Mouse (Mus musculus): ENCODE data around the gene Tmem139.

The Tmem139 gene

GRCm38 (mm10) chr6:42261524-42262170, at the start of gene Tmem139:
TSS of gene Tmem139 (plus strand) at chr6:42261970.
- DNase-seq (ENCODE audit: extremely low read depth, low read depth) = no peak

GRCm38 (mm10) chr6:42215028-42215427, 46.7 kb upstream of the Tmem139 start, which contains the start of gene Tas2r144:
TSS of gene Tas2r144 (plus strand) at chr6:42215328.
- no peak for DNase-seq (ENCODE audit: extremely low read depth, low read depth)

- no peak for DNase-seq (ENCODE audit: extremely low read depth, low read depth)
These were observed 39.5 kb upstream of the Tmem139 start for GRCm38 (mm10) chr6:42222286-42222685.

- DNase-seq (ENCODE audit: extremely low read depth, low read depth) = no peak
These were observed 36.7 kb upstream of the Tmem139 start for GRCm38 (mm10) chr6:42225046-42225445.

GRCm38 (mm10) chr6:42227240-42228101, 34.3 kb upstream of the Tmem139 start:
- peak; percentile 41 for DNase-seq (ENCODE audit: extremely low read depth, low read depth)

GRCm38 (mm10) chr6:42229610-42230009, 32.2 kb upstream of the Tmem139 start:
- no peak for DNase-seq (ENCODE audit: extremely low read depth, low read depth)

GRCm38 (mm10) chr6:42231191-42231590, 30.6 kb upstream of the Tmem139 start:
- DNase-seq (ENCODE audit: extremely low read depth, low read depth) = no peak

GRCm38 (mm10) chr6:42237276-42237805, 24.4 kb upstream of the Tmem139 start:
- DNase-seq (ENCODE audit: extremely low read depth, low read depth) = no peak

GRCm38 (mm10) chr6:42241311-42242045, 20.3 kb upstream of the Tmem139 start:
- no peak for DNase-seq (ENCODE audit: extremely low read depth, low read depth)

GRCm38 (mm10) chr6:42245711-42246353, 15.9 kb upstream of the Tmem139 start, which contains the start of gene Gstk1:
TSS of gene Gstk1 (plus strand) at chr6:42245935.
- peak; percentile 93 for DNase-seq (ENCODE audit: extremely low read depth, low read depth)

GRCm38 (mm10) chr6:42247173-42247572, 14.6 kb upstream of the Tmem139 start:
- DNase-seq (ENCODE audit: extremely low read depth, low read depth) = peak; percentile 35

GRCm38 (mm10) chr6:42247981-42248380, 13.8 kb upstream of the Tmem139 start:
- DNase-seq (ENCODE audit: extremely low read depth, low read depth) = no peak

- no peak for DNase-seq (ENCODE audit: extremely low read depth, low read depth)
These were observed 10.0 kb upstream of the Tmem139 start for GRCm38 (mm10) chr6:42251791-42252190.

GRCm38 (mm10) chr6:42253103-42253502, 8.7 kb upstream of the Tmem139 start:
- no peak for DNase-seq (ENCODE audit: extremely low read depth, low read depth)

GRCm38 (mm10) chr6:42257303-42257863, 4.4 kb upstream of the Tmem139 start:
- DNase-seq (ENCODE audit: extremely low read depth, low read depth) = peak; percentile 60

GRCm38 (mm10) chr6:42260430-42260829, 1.3 kb upstream of the Tmem139 start:
- no peak for DNase-seq (ENCODE audit: extremely low read depth, low read depth)

- DNase-seq (ENCODE audit: extremely low read depth, low read depth) = peak; percentile 96
These were observed 3.0 kb downstream of the Tmem139 start, which contains the start of gene Casp2 for GRCm38 (mm10) chr6:42264626-42265312. TSS of gene Casp2 (plus strand) at chr6:42264985.

- peak; percentile 49 for DNase-seq (ENCODE audit: extremely low read depth, low read depth)
These were observed 3.9 kb downstream of the Tmem139 start for GRCm38 (mm10) chr6:42265391-42266330.

GRCm38 (mm10) chr6:42270817-42271216, 9.0 kb downstream of the Tmem139 start:
- DNase-seq (ENCODE audit: extremely low read depth, low read depth) = no peak
